ENCODE assay signal across 19 mouse cellular contexts in the genomic region with DNA sequence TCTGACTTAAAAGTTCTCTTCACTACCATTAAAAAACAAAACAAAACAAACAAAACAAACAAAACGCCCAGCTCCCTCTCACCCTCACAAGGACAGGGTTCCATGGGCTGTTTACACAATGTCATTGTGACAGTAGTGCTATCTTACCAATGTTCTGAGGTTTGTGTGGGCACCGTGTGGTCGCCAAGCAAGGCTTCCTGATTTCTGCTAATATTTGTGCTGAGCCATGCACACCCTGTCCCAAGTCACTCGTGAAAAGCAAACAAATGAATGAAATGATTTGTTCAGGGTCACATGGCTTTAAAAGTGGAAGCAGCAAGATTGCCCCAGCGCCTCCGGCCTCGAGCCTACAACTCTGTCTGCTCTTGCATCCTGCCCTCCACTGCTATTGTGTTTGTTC.
DNase-seq lines count a peak whose midpoint lies in the region; ATAC-seq and TF ChIP-seq lines count a peak whose summit lies in the region.
"Had no signal": no experiment of that assay in that cellular context is flagged by ENCODE, and none has a peak within 500 bp of the region (broad histone marks: within the 10 kb centered on the region; RNA-seq: fewer than 3 reads in every experiment).

No protein-coding gene starts in this region.

- ATAC-seq in forebrain, postnatal 0 days, result no peak
- ATAC-seq in forebrain, embryonic 16.5 days, result no peak
- ATAC-seq in liver, postnatal 0 days, result no peak
- no peak for ATAC-seq in midbrain, embryonic 16.5 days
- ATAC-seq: lung, postnatal 0 days had no signal

- TF ChIP-seq POLR2A in liver, adult 2 months (IDR thresholded peaks at IDR 0.05; ENCODE audit: extremely low read depth, insufficient read depth, low read length), result no peak

- no peak overlapping the region for H3K4me2 ChIP-seq in forebrain, postnatal 0 days (ENCODE audit: low read depth)
- H3K4me2 ChIP-seq in forebrain, embryonic 16.5 days (ENCODE audit: low read length), result no peak overlapping the region
- H3K4me2 ChIP-seq in liver, postnatal 0 days (ENCODE audit: low read depth, low read length), result no peak overlapping the region
- H3K4me2 ChIP-seq in midbrain, embryonic 16.5 days (ENCODE audit: low read length), result no peak overlapping the region
- H3K4me2 ChIP-seq: embryonic facial prominence, embryonic 13.5 days; heart, embryonic 13.5 days; limb, embryonic 13.5 days; neural tube, embryonic 12.5 days; stomach, embryonic 15.5 days had no signal

- no peak for DNase-seq in forebrain, postnatal 0 days
- DNase-seq in liver, adult 2 months (ENCODE audit: extremely low read depth, low read depth, low spot score), result peak; percentile 4
- no peak for DNase-seq in liver, postnatal 0 days
- DNase-seq in midbrain, embryonic 10.5 days (ENCODE audit: low spot score), result no peak
- DNase-seq in ovary, postnatal 14 days (ENCODE audit: low spot score), result no peak
- DNase-seq in heart, postnatal 36 days, result no peak
- DNase-seq: cerebellum, adult 8-10 months; heart, adult 18-20 months; kidney, adult 11 months; layer of hippocampus, postnatal 36 days had no signal

- H3K27me3 ChIP-seq in forebrain, postnatal 0 days (ENCODE audit: insufficient read depth, low read length), result no peaks in the 10 kb centered on the region
- H3K27me3 ChIP-seq in forebrain, embryonic 16.5 days (replicated peaks; ENCODE audit: control insufficient read depth, insufficient read depth, low read length), result no peaks in the 10 kb centered on the region
- H3K27me3 ChIP-seq in liver, adult 2 months (ENCODE audit: control insufficient read depth, insufficient read depth, low read length), result no peaks in the 10 kb centered on the region
- H3K27me3 ChIP-seq in liver, postnatal 0 days (ENCODE audit: insufficient read depth, low read length), result no peaks in the 10 kb centered on the region
- H3K27me3 ChIP-seq in midbrain, embryonic 10.5 days (ENCODE audit: low read depth, poor library complexity, severe bottlenecking), result no peaks in the 10 kb centered on the region
- H3K27me3 ChIP-seq in midbrain, embryonic 16.5 days (ENCODE audit: control insufficient read depth, insufficient read depth, low read depth, low read length), result no peaks in the 10 kb centered on the region
- H3K27me3 ChIP-seq: embryonic facial prominence, embryonic 13.5 days; heart, embryonic 13.5 days; limb, embryonic 13.5 days; neural tube, embryonic 12.5 days; stomach, embryonic 15.5 days had no signal

- H3K27ac ChIP-seq in forebrain, postnatal 0 days (ENCODE audit: low read depth, low read length), result peak overlapping the region; percentile 69; the same call in 1 of the 2 replicates
- no peak overlapping the region for H3K27ac ChIP-seq in forebrain, embryonic 16.5 days (ENCODE audit: low read length)
- H3K27ac ChIP-seq in liver, adult 2 months (replicated peaks; ENCODE audit: insufficient read depth, low read depth, low read length), result no peak overlapping the region
- no peak overlapping the region for H3K27ac ChIP-seq in liver, postnatal 0 days (ENCODE audit: low read depth)
- H3K27ac ChIP-seq in midbrain, embryonic 10.5 days (replicated peaks), result 0 out of 2 replicates have a peak overlapping the region, but pooled peaks have one; percentile 6
- H3K27ac ChIP-seq in midbrain, embryonic 16.5 days (ENCODE audit: low read length), result peak overlapping the region; percentile 80
- H3K27ac ChIP-seq: embryonic facial prominence, embryonic 13.5 days; heart, embryonic 13.5 days; limb, embryonic 13.5 days; liver, embryonic 14.5 days; neural tube, embryonic 12.5 days; stomach, embryonic 15.5 days had no signal

- H3K79me2 ChIP-seq in liver, adult 2 months (ENCODE audit: control insufficient read depth, insufficient read depth, low read length), result no peaks in the 10 kb centered on the region

- TF ChIP-seq CTCF in forebrain, postnatal 0 days (IDR thresholded peaks at IDR 0.05; ENCODE audit: low read depth), result no peak
- no peak for TF ChIP-seq CTCF in liver, adult 2 months (IDR thresholded peaks at IDR 0.05; ENCODE audit: low read depth, low read length)
- TF ChIP-seq CTCF in liver, postnatal 0 days (IDR thresholded peaks at IDR 0.05; ENCODE audit: low read depth), result no peak

- no peaks in the 10 kb centered on the region for H3K36me3 ChIP-seq in forebrain, postnatal 0 days (ENCODE audit: insufficient read depth)
- H3K36me3 ChIP-seq in forebrain, embryonic 16.5 days (ENCODE audit: control insufficient read depth, insufficient read depth), result no peaks in the 10 kb centered on the region
- no peaks in the 10 kb centered on the region for H3K36me3 ChIP-seq in liver, adult 2 months (ENCODE audit: control insufficient read depth, insufficient read depth, low read length)
- no peaks in the 10 kb centered on the region for H3K36me3 ChIP-seq in liver, postnatal 0 days (replicated peaks; ENCODE audit: insufficient read depth, low read length)
- no peaks in the 10 kb centered on the region for H3K36me3 ChIP-seq in midbrain, embryonic 10.5 days
- no peaks in the 10 kb centered on the region for H3K36me3 ChIP-seq in midbrain, embryonic 16.5 days (ENCODE audit: control insufficient read depth, insufficient read depth, low read length)
- H3K36me3 ChIP-seq: embryonic facial prominence, embryonic 13.5 days; heart, embryonic 13.5 days; limb, embryonic 13.5 days; neural tube, embryonic 12.5 days; stomach, embryonic 15.5 days had no signal

- no peaks in the 10 kb centered on the region for H3K9me3 ChIP-seq in forebrain, postnatal 0 days (ENCODE audit: low read length)
- no peaks in the 10 kb centered on the region for H3K9me3 ChIP-seq in forebrain, embryonic 16.5 days (ENCODE audit: control insufficient read depth, low read length)
- no peaks in the 10 kb centered on the region for H3K9me3 ChIP-seq in liver, postnatal 0 days (ENCODE audit: low read length)
- H3K9me3 ChIP-seq in midbrain, embryonic 10.5 days (replicated peaks), result no peaks in the 10 kb centered on the region
- no peaks in the 10 kb centered on the region for H3K9me3 ChIP-seq in midbrain, embryonic 16.5 days (replicated peaks; ENCODE audit: control insufficient read depth, low read length, poor library complexity, severe bottlenecking)
- H3K9me3 ChIP-seq: embryonic facial prominence, embryonic 13.5 days; heart, embryonic 13.5 days; limb, embryonic 13.5 days; neural tube, embryonic 12.5 days; stomach, embryonic 15.5 days had no signal

- no peak overlapping the region for H3K9ac ChIP-seq in forebrain, postnatal 0 days
- no peak overlapping the region for H3K9ac ChIP-seq in forebrain, embryonic 16.5 days (replicated peaks; ENCODE audit: low read depth, low read length)
- no peak overlapping the region for H3K9ac ChIP-seq in liver, adult 2 months (ENCODE audit: low read depth, low read length)
- H3K9ac ChIP-seq in liver, postnatal 0 days (replicated peaks), result no peak overlapping the region
- H3K9ac ChIP-seq in midbrain, embryonic 16.5 days (ENCODE audit: low read depth, low read length), result no peak overlapping the region
- H3K9ac ChIP-seq: embryonic facial prominence, embryonic 13.5 days; heart, embryonic 13.5 days; limb, embryonic 13.5 days; liver, embryonic 14.5 days; neural tube, embryonic 12.5 days; stomach, embryonic 15.5 days had no signal

- WGBS in forebrain, postnatal 0 days, result 48% methylated on average over 7 of the region's 7 CpGs
- WGBS in forebrain, embryonic 16.5 days, result 62% methylated on average over 7 of the region's 7 CpGs
- WGBS in liver, adult 2 months, result 17% methylated on average over 7 of the region's 7 CpGs
- WGBS in liver, postnatal 0 days (ENCODE audit: insufficient replicate concordance), result 32% methylated on average over 7 of the region's 7 CpGs
- WGBS in midbrain, embryonic 10.5 days, result 52% methylated on average over 7 of the region's 7 CpGs
- WGBS in midbrain, embryonic 16.5 days, result 52% methylated on average over 7 of the region's 7 CpGs

- H3K4me1 ChIP-seq in forebrain, postnatal 0 days (ENCODE audit: insufficient read depth), result no peaks in the 10 kb centered on the region; the same call in 1 of the 2 replicates
- H3K4me1 ChIP-seq in forebrain, embryonic 16.5 days (replicated peaks; ENCODE audit: control insufficient read depth, insufficient read depth, low read length), result no peaks in the 10 kb centered on the region
- no peaks in the 10 kb centered on the region for H3K4me1 ChIP-seq in liver, adult 2 months (ENCODE audit: control insufficient read depth, insufficient read depth, low read length)
- no peaks in the 10 kb centered on the region for H3K4me1 ChIP-seq in liver, postnatal 0 days (ENCODE audit: insufficient read depth)
- peaks cover 31% of the 10 kb centered on the region for H3K4me1 ChIP-seq in midbrain, embryonic 10.5 days
- peaks cover 13% of the 10 kb centered on the region for H3K4me1 ChIP-seq in midbrain, embryonic 16.5 days (ENCODE audit: control insufficient read depth, insufficient read depth, low read length)
- H3K4me1 ChIP-seq: heart, embryonic 13.5 days; limb, embryonic 13.5 days; stomach, embryonic 15.5 days had no signal

- no peak overlapping the region for H3K4me3 ChIP-seq in forebrain, postnatal 0 days (ENCODE audit: low read depth, low read length)
- H3K4me3 ChIP-seq in forebrain, embryonic 16.5 days (replicated peaks; ENCODE audit: low read length), result no peak overlapping the region
- H3K4me3 ChIP-seq in liver, adult 2 months (ENCODE audit: insufficient read depth, low read depth, low read length), result no peak overlapping the region
- no peak overlapping the region for H3K4me3 ChIP-seq in liver, postnatal 0 days (ENCODE audit: low read depth, low read length)
- H3K4me3 ChIP-seq in midbrain, embryonic 10.5 days, result no peak overlapping the region
- H3K4me3 ChIP-seq in midbrain, embryonic 16.5 days (ENCODE audit: low read depth, low read length), result no peak overlapping the region
- H3K4me3 ChIP-seq: embryonic facial prominence, embryonic 13.5 days; heart, embryonic 13.5 days; limb, embryonic 13.5 days; neural tube, embryonic 12.5 days; stomach, embryonic 15.5 days had no signal

- intact Hi-C loops in heart, postnatal 36 days (cut with DNase I), result no loop called here

- no peak for TF ChIP-seq EP300 in liver, postnatal 0 days (IDR thresholded peaks at IDR 0.05; ENCODE audit: low read depth)

Comparison
In these comparisons a context has a peak if more than half of its experiments do, and no peak if none do; other contexts are left out.
1. H3K27ac ChIP-seq: peak in forebrain, postnatal 0 days (single experiment), midbrain, embryonic 10.5 days (single experiment) and midbrain, embryonic 16.5 days (single experiment); none in forebrain, embryonic 16.5 days (single experiment), liver, adult 2 months (single experiment) and liver, postnatal 0 days (single experiment).